Mouse (Mus musculus): ENCODE measurements around the gene Fbf1.

- TF ChIP-seq POLR2A (IDR thresholded peaks at IDR 0.05; ENCODE audit: control insufficient read depth, low read depth, low read length) (no peak), CTCF (IDR thresholded peaks at IDR 0.05; ENCODE audit: control insufficient read depth, insufficient read depth, insufficient replicate concordance, low read depth, low read length) (no peak)
Observed at GRCm38 (mm10) chr11:116133497-116133896, 34.5 kb downstream of the Fbf1 start.
